Mouse (Mus musculus): ENCODE results near the gene Fbxo33.
A peak's percentile ranks its signal among the peaks of the same experiment; 100 is the strongest.
"Not testable (repeated sequence)": the region's sequence is repeated elsewhere in the genome, so short reads cannot be mapped to it uniquely, and the experiment has no call there.

The Fbxo33 gene

DNA sequence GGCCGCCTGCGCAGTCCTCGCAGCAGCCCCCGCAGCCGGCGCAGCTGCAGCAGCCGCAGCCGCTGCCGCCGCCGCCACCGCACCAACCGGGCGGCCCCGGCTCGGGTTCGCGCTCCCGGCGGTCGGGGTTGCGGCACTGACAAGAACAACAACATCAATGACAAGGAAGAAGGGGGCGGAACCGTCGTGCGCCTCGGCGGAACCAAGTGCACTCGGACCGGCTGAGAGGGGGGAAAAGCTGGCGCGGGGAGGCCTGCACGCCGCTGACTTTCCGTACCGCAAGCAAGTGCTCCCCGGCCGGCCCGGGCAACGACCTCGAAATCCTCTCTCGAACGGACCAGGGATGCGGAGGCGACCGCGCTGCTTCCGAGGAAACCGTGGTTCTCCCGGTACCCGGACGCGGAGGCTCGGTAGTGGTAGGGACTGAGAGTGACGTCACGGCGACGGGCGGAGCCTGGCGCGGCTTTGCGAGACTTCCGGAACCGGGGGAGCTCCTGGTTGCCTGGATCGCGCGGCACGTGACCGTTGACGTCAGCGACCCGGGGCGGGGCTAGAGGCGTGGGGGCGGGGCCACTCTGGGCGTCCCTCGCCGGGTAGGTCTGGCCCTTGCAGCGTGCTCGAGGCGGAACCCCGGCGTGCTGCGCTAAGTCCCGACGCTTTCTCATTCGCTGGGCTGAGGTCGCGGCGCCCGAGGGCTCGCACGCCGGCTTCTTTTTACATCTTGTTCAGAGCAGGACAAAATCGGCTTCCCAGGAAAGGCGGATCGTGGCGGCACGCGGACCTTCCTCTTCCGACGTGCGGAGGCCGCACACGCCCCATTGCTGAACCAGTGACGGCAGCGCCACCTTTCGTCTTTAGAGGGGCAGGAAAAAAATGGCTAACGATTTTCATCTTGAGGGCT is at the start of gene Fbxo33:
Gene Fbxo33, minus strand, starts transcription at position 401 of the 901 bp plus-strand sequence.
- DNase-seq (ENCODE audit: low read depth, low spot score): peak; percentile 98

- DNase-seq (ENCODE audit: low read depth, low spot score): no peak
These were observed 46.4 kb upstream of the Fbxo33 start for GRCm38 (mm10) chr12:59265942-59266231.

DNA sequence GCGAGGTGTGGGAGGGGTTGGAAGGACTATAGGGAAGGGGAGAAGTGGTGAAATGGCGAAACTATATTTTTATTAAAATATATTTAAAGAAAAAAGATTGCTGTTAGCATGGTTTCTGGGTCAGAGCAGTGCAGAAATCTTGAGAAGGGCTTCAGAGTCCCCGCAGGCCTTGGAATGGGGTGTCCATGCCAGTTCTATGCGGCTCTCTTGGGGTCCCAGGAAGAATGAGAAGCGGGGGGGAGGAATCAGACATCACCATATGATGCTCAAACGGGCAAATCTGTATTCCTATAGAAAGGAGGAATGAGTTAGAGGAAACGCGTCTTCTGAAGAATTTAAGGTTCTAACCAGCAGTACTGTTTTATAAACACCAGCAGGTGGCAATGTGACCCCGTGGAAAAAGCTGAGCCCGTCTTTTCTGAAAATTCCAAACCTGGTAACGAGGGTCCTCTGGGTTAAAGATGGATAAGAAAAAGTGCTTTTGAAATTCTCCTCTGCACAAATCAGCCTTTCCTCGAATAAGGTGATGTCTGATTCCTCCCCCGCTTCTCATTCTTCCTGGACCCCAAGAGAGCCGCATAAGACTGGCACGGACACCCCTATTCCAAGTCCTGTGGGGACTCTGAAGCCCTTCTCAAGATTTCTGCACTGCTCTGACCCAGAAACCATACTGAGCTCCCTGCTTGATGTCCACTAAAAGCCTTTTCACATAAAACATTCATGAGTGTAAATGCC is 45.8 kb upstream of the Fbxo33 start:
- DNase-seq (ENCODE audit: low read depth, low spot score): peak; percentile 13

GRCm38 (mm10) chr12:59262841-59263240 is 43.3 kb upstream of the Fbxo33 start:
- DNase-seq (ENCODE audit: low read depth, low spot score): no peak

GRCm38 (mm10) chr12:59260798-59261197 is 41.3 kb upstream of the Fbxo33 start:
- DNase-seq (ENCODE audit: low read depth, low spot score): no peak

DNA sequence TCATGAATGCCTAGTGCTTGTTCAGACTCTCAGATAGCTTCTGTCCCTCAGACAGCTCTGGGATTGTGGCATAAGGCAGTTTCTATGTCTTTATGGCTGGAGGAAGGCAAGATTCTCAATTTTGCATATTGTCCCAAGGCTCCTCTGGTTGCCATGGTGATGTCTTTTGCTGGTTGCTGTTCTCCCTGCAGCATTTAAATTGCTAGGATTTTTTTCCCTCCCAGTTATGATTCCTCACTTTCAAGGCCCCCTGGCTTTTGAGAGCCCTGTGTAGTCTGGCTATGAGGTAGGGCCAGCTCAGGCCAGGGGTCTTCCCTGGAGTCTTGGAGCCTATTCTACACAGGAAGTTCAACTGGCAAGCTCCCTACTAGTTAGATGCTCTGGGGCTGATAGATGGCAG is 40.8 kb upstream of the Fbxo33 start:
- no peak for DNase-seq (ENCODE audit: low read depth, low spot score)

GRCm38 (mm10) chr12:59259015-59259414 is 39.5 kb upstream of the Fbxo33 start:
- DNase-seq (ENCODE audit: low read depth, low spot score): no peak

DNA sequence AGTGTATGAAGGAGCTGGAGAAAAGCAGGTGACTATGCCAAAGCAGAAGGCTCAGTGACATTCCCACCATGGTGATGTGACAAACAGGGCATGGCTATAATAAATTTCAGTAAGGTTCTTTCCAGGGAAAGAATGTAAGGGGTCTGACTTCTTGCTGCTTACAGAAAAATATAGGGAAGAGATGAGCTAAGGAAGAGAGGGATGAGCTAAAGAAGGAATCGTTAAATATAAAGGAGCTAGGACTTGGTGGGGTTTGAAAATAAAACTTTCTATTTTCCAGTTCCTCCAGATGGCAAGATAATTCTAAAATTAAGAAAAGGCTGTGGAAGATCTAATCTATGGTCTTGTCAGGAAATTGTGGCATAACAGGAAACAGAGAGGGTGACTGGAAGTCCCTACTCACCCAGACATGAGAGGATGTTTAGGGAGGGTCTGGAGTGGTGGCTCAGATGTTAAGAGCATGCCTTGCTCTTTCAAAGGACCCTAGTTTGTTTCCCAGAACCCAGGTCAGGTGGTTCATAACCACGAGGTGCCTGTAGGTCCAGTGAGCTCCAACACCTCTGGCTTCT is 30.8 kb upstream of the Fbxo33 start:
- no peak for DNase-seq (ENCODE audit: low read depth, low spot score)

GRCm38 (mm10) chr12:59248969-59249368 is 29.4 kb upstream of the Fbxo33 start:
- DNase-seq (ENCODE audit: low read depth, low spot score): no peak

GRCm38 (mm10) chr12:59241031-59241430 is 21.5 kb upstream of the Fbxo33 start:
- DNase-seq (ENCODE audit: low read depth, low spot score): not testable (repeated sequence)

GRCm38 (mm10) chr12:59238434-59238833 is 18.9 kb upstream of the Fbxo33 start:
- no peak for DNase-seq (ENCODE audit: low read depth, low spot score)

DNA sequence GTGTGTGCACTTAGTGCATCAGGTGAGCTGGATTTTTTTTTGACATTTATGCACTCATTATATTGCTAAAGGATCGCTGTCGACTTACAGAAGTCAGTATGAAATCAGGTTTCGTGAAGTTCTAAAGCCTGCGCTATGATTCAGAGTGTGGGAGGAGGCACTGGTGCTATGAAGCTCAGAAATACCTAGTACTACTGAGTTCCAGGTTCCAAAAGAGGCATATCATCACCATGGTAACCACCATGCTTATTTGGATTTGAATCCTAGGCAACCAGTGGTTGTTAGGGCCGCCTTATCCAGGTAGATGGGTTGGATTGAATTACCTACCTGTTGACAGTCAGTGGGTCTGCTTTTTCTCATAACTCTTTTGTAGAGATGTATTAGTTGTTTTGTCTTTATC is 8.9 kb upstream of the Fbxo33 start:
- no peak for DNase-seq (ENCODE audit: low read depth, low spot score)

- DNase-seq (ENCODE audit: low read depth, low spot score): no peak
These were observed 744 bp downstream of the Fbxo33 start for GRCm38 (mm10) chr12:59218640-59219321.

DNA sequence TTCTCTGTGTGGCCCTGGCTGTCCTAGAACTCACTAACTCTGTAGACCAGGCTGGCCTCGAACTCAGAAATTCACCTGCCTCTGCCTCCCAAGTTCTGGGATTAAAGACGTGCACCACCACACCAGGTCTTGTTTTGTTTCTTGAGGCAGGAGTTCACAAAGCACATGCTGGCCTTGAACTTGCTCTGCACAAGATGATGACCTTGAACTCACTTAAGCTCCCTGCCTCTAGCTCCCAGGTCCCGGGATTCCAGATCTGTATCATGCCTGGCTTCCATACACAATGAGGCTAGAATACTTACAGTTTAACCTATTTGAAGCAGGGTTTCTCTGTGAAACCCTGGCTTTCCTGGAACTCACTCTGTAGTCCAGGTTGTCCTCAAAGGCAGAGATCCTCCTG is 2.2 kb downstream of the Fbxo33 start:
- no peak for DNase-seq (ENCODE audit: low read depth, low spot score)

GRCm38 (mm10) chr12:59216676-59217266 is 2.8 kb downstream of the Fbxo33 start:
- DNase-seq (ENCODE audit: low read depth, low spot score): no peak

DNA sequence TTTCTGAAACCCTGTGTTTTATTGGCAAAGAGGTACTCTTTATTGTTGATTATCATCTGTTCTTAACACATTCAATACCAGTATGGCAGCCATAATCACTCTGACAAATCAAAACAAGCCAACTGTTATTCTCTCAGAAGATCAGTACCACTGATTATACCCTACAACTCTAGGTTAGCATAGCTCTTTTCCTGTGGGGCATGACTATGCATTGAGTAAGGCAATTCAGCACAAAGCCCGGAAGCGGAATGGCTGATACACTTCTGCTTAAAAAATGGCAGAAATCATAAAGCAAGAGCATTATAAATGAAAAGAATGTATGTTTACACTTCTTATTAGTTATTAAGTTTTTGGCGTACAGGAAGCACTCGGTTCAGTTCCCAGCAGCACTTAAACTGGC is 3.3 kb downstream of the Fbxo33 start:
- DNase-seq (ENCODE audit: low read depth, low spot score): no peak

DNA sequence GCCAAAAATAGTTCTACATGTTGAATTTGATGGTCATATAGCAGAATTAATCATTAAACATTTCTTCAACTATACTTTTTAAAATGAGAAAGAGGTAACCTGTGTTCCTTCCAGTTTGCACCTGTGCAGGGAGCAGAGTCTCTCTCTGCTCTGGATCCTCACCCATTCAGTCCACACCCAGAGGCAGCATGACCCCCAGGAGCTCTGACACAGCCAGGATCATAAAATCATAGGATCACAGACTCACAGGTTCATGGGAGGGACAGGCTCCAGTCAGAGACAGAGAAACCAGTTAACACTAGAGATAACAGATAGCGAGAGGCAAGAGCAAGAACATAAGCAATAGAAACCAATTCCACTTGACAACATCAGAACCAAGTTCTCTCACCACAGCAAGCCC is 11.7 kb downstream of the Fbxo33 start:
- DNase-seq (ENCODE audit: low read depth, low spot score): no peak

GRCm38 (mm10) chr12:59207000-59207390 is 12.5 kb downstream of the Fbxo33 start:
- DNase-seq (ENCODE audit: low read depth, low spot score): no peak

DNA sequence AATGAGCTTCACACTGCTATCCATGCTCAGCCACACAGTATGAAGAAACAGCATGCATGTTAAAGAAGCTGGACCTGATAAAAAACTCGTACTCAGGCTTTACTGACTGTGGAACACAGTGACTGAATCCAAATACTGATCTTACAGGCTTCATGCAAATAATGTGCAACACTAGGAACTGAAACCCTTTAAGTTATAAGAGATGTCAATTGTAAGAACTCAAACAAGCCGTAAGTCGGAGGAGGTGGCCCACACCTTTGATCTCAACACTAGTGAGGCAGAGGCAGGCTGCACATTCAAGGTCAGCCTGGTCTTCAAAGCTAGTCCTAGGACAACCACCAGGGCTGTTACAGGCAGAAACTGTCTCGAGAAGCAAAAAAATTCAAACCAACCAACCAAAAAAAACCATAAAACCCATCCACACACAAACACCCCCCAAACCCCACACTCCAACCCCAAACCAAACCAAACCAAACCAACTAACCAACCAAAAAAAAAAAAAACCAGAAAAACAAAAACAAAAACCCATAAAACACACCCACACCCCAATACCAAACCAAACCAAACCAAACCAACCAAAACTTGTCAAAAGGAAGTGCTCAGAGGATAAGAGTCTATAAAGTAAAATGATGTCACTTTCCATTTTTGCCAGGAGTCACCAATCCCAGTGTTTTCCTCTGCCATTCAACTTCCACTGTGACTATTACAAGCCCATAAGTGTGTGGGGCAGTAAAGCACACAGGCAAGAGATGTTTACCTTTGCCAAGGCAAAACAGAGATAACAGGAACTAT is 13.1 kb downstream of the Fbxo33 start:
- no peak for DNase-seq (ENCODE audit: low read depth, low spot score)

- DNase-seq (ENCODE audit: low read depth, low spot score): no peak
These were observed 14.0 kb downstream of the Fbxo33 start for GRCm38 (mm10) chr12:59205571-59205970.

GRCm38 (mm10) chr12:59199361-59199760 is 20.2 kb downstream of the Fbxo33 start:
- no peak for DNase-seq (ENCODE audit: low read depth, low spot score)

Data from retina, postnatal 7 days (tissue).